Mouse (Mus musculus) CH12.LX (cell line): ENCODE results near the gene Slc38a7.

ENCODE experiments used
- CHD2 ChIP-seq: IDR thresholded peaks from 2 replicates; pipeline ENCODE4 v1.6.1; 2011; ENCODE audit warnings: low read length, improper control_type of control experiment
- CTCF ChIP-seq, 2 experiments: IDR thresholded peaks in 1 of 2; conservative IDR thresholded peaks in 1 of 2; 2 replicates each; pipeline ENCODE4 v1.5.1; 2011 to 2012; ENCODE audit warnings: low read depth in 2 of 2, low read length in 2 of 2, improper control_type of control experiment in 1 of 2, inconsistent platforms in 1 of 2, mild to moderate bottlenecking in 1 of 2, moderate library complexity in 1 of 2
- E2F4 ChIP-seq: IDR thresholded peaks from 2 replicates; pipeline ENCODE4 v1.6.1; 2011; ENCODE audit warnings: low read depth, low read length, improper control_type of control experiment; ENCODE audit not compliant: insufficient replicate concordance
- JUND ChIP-seq: conservative IDR thresholded peaks from 2 replicates; pipeline ENCODE4 v1.6.1; 2011; ENCODE audit warnings: low read depth, low read length, improper control_type of control experiment
- KAT2A ChIP-seq: IDR thresholded peaks from 2 replicates; pipeline ENCODE4 v1.6.1; 2012; ENCODE audit warnings: low read length, improper control_type of control experiment, inconsistent platforms; ENCODE audit not compliant: insufficient replicate concordance
- MAFK ChIP-seq: IDR thresholded peaks from 2 replicates; pipeline ENCODE4 v1.6.1; 2011; ENCODE audit warnings: low read length, improper control_type of control experiment; ENCODE audit not compliant: insufficient replicate concordance
- MAZ ChIP-seq: IDR thresholded peaks from 2 replicates; pipeline ENCODE4 v1.6.1; 2012; ENCODE audit warnings: low read depth, mild to moderate bottlenecking, inconsistent platforms, low read length, improper control_type of control experiment, moderate library complexity
- MXI1 ChIP-seq: IDR thresholded peaks from 2 replicates; pipeline ENCODE4 v1.6.1; 2011; ENCODE audit warnings: mild to moderate bottlenecking, low read depth, low read length, improper control_type of control experiment
- NRF1 ChIP-seq: IDR thresholded peaks from 2 replicates; pipeline ENCODE4 v1.6.1; 2014; ENCODE audit warnings: low read depth, mild to moderate bottlenecking, inconsistent platforms, low read length, improper control_type of control experiment, moderate library complexity
- POLR2A ChIP-seq: IDR thresholded peaks from 2 replicates; pipeline ENCODE4 v1.6.1; 2011; ENCODE audit warnings: low read depth, mild to moderate bottlenecking, improper control_type of control experiment, low read length
- RAD21 ChIP-seq: IDR thresholded peaks from 2 replicates; pipeline ENCODE4 v1.6.1; 2011; ENCODE audit warnings: low read depth, mild to moderate bottlenecking, low read length, improper control_type of control experiment, moderate library complexity
- SIN3A ChIP-seq: IDR thresholded peaks from 2 replicates; pipeline ENCODE4 v1.6.1; 2012; ENCODE audit warnings: low read length, improper control_type of control experiment, inconsistent platforms
- ZC3H11A ChIP-seq: IDR thresholded peaks from 2 replicates; pipeline ENCODE4 v1.6.1; 2012; ENCODE audit warnings: low read depth, mild to moderate bottlenecking, inconsistent platforms, low read length, improper control_type of control experiment

DNA sequence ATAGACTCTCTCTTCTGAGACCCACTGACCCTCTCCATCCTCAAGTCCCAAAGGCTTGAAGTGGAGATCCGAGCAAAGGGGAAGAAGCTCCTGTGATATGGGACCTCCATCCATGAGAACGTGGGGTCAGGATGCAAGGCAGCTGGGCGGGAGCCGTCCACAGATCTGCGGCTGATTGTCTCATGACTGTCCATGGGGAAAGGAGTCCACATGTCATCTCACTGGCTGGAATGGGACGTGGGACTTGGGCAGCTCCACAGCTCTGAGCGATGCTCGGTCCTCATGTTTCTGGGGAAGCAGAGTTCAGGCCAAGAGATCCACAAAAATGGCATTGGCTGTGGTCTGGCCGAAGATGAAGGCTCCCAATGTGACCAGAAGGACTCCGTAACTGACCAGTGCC is 16.1 kb downstream of the Slc38a7 start:
- TF ChIP-seq CTCF (conservative IDR thresholded peaks at IDR 0.05 in 1 of 2, IDR thresholded peaks at IDR 0.05 in 1 of 2; ENCODE audit: low read depth in 2 of 2, low read length in 2 of 2) (no peak), CHD2 (no peak), MAZ (no peak), NRF1 (no peak), ZC3H11A (no peak), KAT2A (no peak), RAD21 (no peak), MAFK (no peak), E2F4 (no peak), JUND (no peak), POLR2A (no peak), MXI1 (no peak), SIN3A (no peak)
